Mouse (Mus musculus): ENCODE measurements around the gene Jmjd4. TPM values are rescaled to one million over a fixed set of nuclear protein-coding genes. Genes with fewer than 3 reads are reported as not detected.

Gene Jmjd4
- total RNA-seq, 2 experiments from 2014 or later = 34.4 to 34.5 TPM

Other genes starting within 250 kb of the Jmjd4 start
- 10 to 100 TPM; 36.7 to 42.7 TPM for gene Mrpl55, start 247.6 kb upstream of the Jmjd4 start, total RNA-seq (2021)
- 10 to 100 TPM; 19.7 to 20.4 TPM for gene 2310033P09Rik, start 241.7 kb upstream of the Jmjd4 start, total RNA-seq (2021)
- 100 to 1,000 TPM; 433 to 443 TPM for gene Arf1, start 221.8 kb upstream of the Jmjd4 start, total RNA-seq (2021)
- not detected for gene Wnt3a, start 159.3 kb upstream of the Jmjd4 start, total RNA-seq (2021)
- gene Wnt9a, start 143.1 kb upstream of the Jmjd4 start, total RNA-seq (2021) = 10 to 100 TPM; 14.0 to 15.2 TPM
- gene Prss38, start 74.4 kb upstream of the Jmjd4 start, total RNA-seq (2021) = not detected
- 100 to 1,000 TPM; 366 to 371 TPM for gene Snap47, start 1.1 kb downstream of the Jmjd4 start, total RNA-seq (2021)
- gene Zfp867, start 22.4 kb downstream of the Jmjd4 start, total RNA-seq (2021) = 1 to 10 TPM; 4.2 to 4.7 TPM
- gene Zkscan17, start 76.7 kb downstream of the Jmjd4 start, total RNA-seq (2021) = 10 to 100 TPM; 15.6 to 16.2 TPM
- 1 to 10 TPM in 1 of 2 experiments, under 1 TPM in 1; 0.79 to 1.5 TPM for gene Nlrp3, start 91.5 kb downstream of the Jmjd4 start, total RNA-seq (2021)
- gene Olfr222, start 126.2 kb downstream of the Jmjd4 start, total RNA-seq (2021) = not detected
- not detected for gene Olfr223, start 143.2 kb downstream of the Jmjd4 start, total RNA-seq (2021)
- gene Mprip, start 211.3 kb downstream of the Jmjd4 start, total RNA-seq (2021) = 100 to 1,000 TPM; 239 to 247 TPM

Data from left cerebral cortex, postnatal 10 days (tissue).